Mouse (Mus musculus) liver, adult 2 months (tissue): Measurements from ENCODE around the gene Olfr1293-ps.

Source experiments
- CTCF ChIP-seq: fragments of 200-500 bp; IDR thresholded peaks from 2 replicates; pipeline ENCODE4 v1.5.1; 2011; ENCODE audit warnings: low read depth, low read length, control low read depth
- POLR2A ChIP-seq: fragments of 200-500 bp; IDR thresholded peaks from 2 replicates; pipeline ENCODE4 v1.6.1; 2011; ENCODE audit warnings: low read length, control low read depth; ENCODE audit not compliant: insufficient read depth; ENCODE audit errors: extremely low read depth

DNA sequence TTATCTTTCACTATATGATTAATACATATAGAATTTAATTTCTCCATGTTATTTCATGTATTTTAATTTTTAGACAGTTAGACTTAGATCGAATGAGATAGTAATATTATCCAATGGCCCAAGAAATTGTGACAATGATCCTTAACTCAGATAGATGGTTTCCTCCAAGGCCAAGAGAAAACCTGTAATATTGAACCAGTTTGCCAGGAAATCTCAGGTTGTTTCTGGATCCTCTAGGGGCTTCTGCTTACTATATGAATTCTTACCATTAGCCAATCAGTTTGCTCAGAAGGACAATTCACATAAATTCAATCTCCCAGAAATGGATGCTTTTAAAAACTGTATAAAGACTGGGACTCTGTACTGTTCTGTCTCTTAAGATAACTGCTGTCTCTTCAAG lies at the start of gene Olfr1293-ps:
- no peak for TF ChIP-seq CTCF
- no peak for TF ChIP-seq POLR2A
